Mouse (Mus musculus): Measurements from ENCODE around the gene Rab21. TPM values are rescaled to one million over a fixed set of nuclear protein-coding genes. Genes with fewer than 3 reads are reported as not detected.

Rab21 gene
- 83.4 to 95.0 TPM (median 91.3 TPM) in 4 replicates for total RNA-seq (2023)

DNA sequence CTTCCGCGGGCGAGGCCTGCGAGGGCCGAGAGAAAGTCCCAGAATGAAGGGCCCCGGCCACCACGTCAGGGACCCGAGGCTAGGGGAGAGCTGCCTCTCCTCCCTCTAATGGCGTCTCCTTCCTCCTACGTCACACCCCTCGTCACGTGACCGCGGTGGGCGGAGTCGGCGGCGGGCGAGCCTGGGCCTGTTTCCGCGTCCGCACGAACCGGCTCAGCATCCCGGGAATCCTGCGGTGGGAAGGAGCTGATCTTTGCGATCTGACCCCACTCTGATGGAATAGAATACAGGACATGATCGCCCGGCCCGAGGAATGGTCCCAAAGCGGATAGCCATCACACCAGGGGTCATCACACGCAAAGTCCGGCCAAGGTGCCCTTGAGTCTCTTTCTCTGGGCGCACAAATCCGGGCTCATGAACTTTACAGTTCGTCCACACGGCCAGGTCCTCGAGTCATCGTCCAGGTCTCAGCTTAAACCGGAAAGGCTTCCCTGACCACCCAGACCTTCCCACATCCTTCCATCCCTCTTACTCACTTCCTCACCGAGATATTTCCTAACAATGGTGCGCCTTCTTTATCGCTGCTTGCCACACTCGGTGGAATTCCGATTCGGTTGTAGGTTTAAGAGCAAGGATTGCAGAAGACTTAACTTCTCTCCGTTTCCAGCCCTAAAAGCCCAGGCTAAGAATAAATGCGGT, at the start of gene Rab21:
Gene Rab21 (minus strand): TSS at position 122 of the 699 bp plus-strand sequence.

DNA sequence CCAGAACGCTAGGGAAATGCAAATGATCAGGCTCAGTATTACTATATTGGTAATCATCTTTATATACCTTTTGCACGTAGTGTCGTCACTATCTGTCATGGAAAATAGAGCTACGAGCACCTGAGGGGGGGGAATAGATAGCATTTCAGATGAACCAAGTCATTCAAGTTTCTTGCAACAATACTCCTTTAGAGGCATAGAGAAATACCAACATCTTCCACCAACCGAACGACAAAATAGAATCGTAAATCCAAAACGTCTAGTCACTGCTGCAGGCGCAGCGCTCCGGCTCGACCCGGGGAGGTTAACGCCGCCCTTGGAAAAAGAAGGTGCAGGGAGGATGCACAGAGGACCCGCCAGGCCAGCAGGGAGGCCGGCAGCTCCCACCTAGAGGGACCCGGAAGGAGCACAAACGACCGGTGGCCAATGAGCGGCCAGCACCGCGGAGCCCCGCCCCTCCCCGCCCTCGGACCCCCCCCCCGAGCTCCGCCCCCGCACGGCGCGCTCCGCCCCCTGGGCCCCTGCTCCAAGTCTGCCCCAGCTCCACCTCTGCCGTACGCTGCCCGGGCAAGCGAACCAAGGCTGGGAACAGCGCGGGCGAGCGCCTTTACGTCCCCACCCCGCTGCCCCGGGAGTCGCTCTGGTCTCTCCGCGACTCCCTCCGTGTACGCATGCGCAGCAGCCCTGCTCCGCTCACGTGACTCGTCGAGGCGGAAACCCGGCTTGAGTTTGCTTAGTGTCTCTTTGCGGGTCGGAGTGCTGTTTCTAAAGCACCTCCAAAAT, 46.6 kb upstream of the Rab21 start, which contains the start of gene Tmem19:
Gene Tmem19 (minus strand): TSS at position 662 of the 783 bp plus-strand sequence.

DNA sequence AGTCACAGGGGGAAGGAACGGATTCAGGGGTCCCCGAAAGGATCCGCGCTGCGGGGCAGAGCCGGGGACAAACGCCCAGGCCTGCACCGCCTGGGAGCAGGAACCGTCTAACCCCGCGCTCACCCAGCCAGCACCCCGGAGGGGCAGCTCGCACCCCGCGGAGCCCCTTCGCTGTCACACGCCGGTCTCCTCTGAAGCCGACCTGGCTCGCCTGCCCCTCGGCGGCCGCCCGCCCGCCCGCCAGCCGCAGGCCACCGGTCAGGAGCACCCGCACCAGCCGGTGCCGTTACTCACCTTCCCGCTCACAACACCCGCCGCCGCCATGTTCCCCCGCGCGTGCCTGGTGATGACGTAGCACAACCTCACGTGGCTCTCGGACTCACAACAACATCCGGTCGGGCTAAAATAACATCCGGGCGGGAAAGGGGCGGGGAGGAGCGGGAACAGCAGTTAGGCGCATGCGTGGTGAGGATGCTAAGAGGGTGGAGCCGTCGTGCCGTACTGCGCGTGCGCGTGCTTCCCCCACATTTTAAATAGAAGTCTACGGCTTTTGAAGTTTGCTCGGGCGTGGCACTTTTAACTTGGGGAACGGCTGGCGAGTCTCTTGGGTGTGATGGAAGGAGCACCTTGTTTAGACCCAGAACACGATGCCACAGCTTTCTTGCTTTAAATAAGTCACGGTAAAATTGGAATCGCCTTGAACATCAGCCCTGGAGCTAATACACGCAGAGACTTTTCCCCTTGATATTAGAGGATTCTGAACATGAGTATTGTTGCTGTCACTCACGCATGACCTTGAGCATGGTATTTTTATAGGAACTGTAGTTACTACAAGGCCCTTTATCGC, 64.1 kb downstream of the Rab21 start, which contains the start of gene Tbc1d15:
Gene Tbc1d15 (minus strand): TSS at position 380 of the 847 bp plus-strand sequence.

Other genes with a start within 250 kb of the Rab21 start
- gene Tph2, start 130.6 kb downstream of the Rab21 start, total RNA-seq (2023), result not detected in 4 replicates
- gene Tbc1d15, start 64.1 kb downstream of the Rab21 start, total RNA-seq (2023), result 135 to 155 TPM (median 147 TPM) in 4 replicates
- gene Tmem19, start 46.9 kb upstream of the Rab21 start, total RNA-seq (2023), result 24.5 to 29.4 TPM (median 28.0 TPM) in 4 replicates
- 7.2 to 9.4 TPM (median 7.4 TPM) in 4 replicates for gene Thap2, start 68.8 kb upstream of the Rab21 start, total RNA-seq (2023)
- 69.1 to 77.5 TPM (median 73.7 TPM) in 4 replicates for gene Zfc3h1, start 69.4 kb upstream of the Rab21 start, total RNA-seq (2023)